Mouse (Mus musculus): ENCODE results near the gene Spon2. TPM values are rescaled to one million over a fixed set of nuclear protein-coding genes. Genes with fewer than 3 reads are reported as not detected.

Gene Spon2
- polyA plus RNA-seq (2015; fragmentation: Nextera tagmentation; extraction: Ambion mirVana): 23.4 and 30.2 TPM in 2 replicates

- WGBS: 9% methylated on average over 4 of the region's 5 CpGs
Observed at GRCm38 (mm10) chr5:33218081-33218480, at the start of gene Spon2. Gene Spon2 (minus strand): TSS chr5:33218455.

GRCm38 (mm10) chr5:33254416-33254815 is 36.2 kb upstream of the Spon2 start:
- Histone ChIP-seq H3K9ac (ENCODE audit: low read length) (no peak overlapping the region), H3K36me3 (ENCODE audit: control insufficient read depth, insufficient read depth, low read length) (peaks cover 87% of the 10 kb centered on the region), H3K9me3 (ENCODE audit: control insufficient read depth, low read length) (no peaks in the 10 kb centered on the region; the same call in 1 of the 2 replicates), H3K27me3 (ENCODE audit: control insufficient read depth, insufficient read depth, low read depth, low read length) (no peaks in the 10 kb centered on the region), H3K27ac (ENCODE audit: low read length) (no peak overlapping the region), H3K4me1 (replicated peaks; ENCODE audit: control insufficient read depth, insufficient read depth, low read length) (no peaks in the 10 kb centered on the region), H3K4me3 (ENCODE audit: low read length) (no peak overlapping the region), H3K4me2 (ENCODE audit: low read depth, low read length) (no peak overlapping the region)
- WGBS: 71% methylated on average over 5 of the region's 5 CpGs
- no peak for ATAC-seq (ENCODE audit: low read depth)

More at GRCm38 (mm10) chr5:33218081-33218480, at the start of gene Spon2:
- peak within 1 kb of the TSS; percentile 44 for H3K9ac ChIP-seq (ENCODE audit: low read length)
- no peak within 1 kb of the TSS for H3K4me3 ChIP-seq (ENCODE audit: low read length)
- no peaks in the 10 kb centered on the region for H3K9me3 ChIP-seq (ENCODE audit: control insufficient read depth, low read length)
- no peaks in the 10 kb centered on the region for H3K36me3 ChIP-seq (ENCODE audit: control insufficient read depth, insufficient read depth, low read length)
- H3K4me1 ChIP-seq (replicated peaks; ENCODE audit: control insufficient read depth, insufficient read depth, low read length): peaks cover 36% of the 10 kb centered on the region
- H3K27me3 ChIP-seq (ENCODE audit: control insufficient read depth, insufficient read depth, low read depth, low read length): no peaks in the 10 kb centered on the region
- peak within 1 kb of the TSS; percentile 90 for H3K27ac ChIP-seq (ENCODE audit: low read length)
- ATAC-seq (ENCODE audit: low read depth): peak; percentile 67; the same call in 1 of the 2 replicates
- peak within 1 kb of the TSS; percentile 39 for H3K4me2 ChIP-seq (ENCODE audit: low read depth, low read length)

DNA sequence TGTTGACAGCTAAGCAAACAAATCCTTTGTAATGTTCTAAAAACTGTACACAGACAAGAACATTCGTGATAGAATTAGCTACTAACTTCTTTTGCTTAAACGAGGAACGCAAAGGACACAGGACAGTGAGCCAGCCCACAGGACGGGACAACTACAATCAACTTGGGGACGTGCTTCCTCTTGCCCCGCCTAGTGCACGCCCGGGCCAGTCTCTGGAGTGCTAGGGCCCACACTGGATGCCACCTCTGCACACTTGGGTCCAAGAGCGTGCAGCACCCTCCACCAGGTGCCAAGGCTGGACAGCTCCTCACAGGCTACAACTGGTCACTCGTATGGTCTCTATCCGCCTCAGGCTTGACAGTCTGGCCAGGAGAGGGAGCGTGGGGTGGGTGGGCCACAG is 29.9 kb upstream of the Spon2 start:
- peaks cover 44% of the 10 kb centered on the region for H3K36me3 ChIP-seq (ENCODE audit: control insufficient read depth, insufficient read depth, low read length)
- H3K27me3 ChIP-seq (ENCODE audit: control insufficient read depth, insufficient read depth, low read depth, low read length): no peaks in the 10 kb centered on the region
- H3K9ac ChIP-seq (ENCODE audit: low read length): no peak overlapping the region
- H3K27ac ChIP-seq (ENCODE audit: low read length): no peak overlapping the region
- H3K9me3 ChIP-seq (ENCODE audit: control insufficient read depth, low read length): no peaks in the 10 kb centered on the region
- peaks cover 8% of the 10 kb centered on the region; the same call in 1 of the 2 replicates for H3K4me1 ChIP-seq (replicated peaks; ENCODE audit: control insufficient read depth, insufficient read depth, low read length)
- H3K4me3 ChIP-seq (ENCODE audit: low read length): no peak overlapping the region
- no peak for ATAC-seq (ENCODE audit: low read depth)
- H3K4me2 ChIP-seq (ENCODE audit: low read depth, low read length): no peak overlapping the region
- WGBS: 80% methylated on average over 12 of the region's 12 CpGs

GRCm38 (mm10) chr5:33247387-33247786 is 29.1 kb upstream of the Spon2 start:
- Histone ChIP-seq H3K9me3 (ENCODE audit: control insufficient read depth, low read length) (no peaks in the 10 kb centered on the region), H3K36me3 (ENCODE audit: control insufficient read depth, insufficient read depth, low read length) (peaks cover 43% of the 10 kb centered on the region), H3K27me3 (ENCODE audit: control insufficient read depth, insufficient read depth, low read depth, low read length) (no peaks in the 10 kb centered on the region), H3K4me1 (replicated peaks; ENCODE audit: control insufficient read depth, insufficient read depth, low read length) (peaks cover 8% of the 10 kb centered on the region; the same call in 1 of the 2 replicates), H3K4me2 (ENCODE audit: low read depth, low read length) (no peak overlapping the region), H3K27ac (ENCODE audit: low read length) (no peak overlapping the region), H3K9ac (ENCODE audit: low read length) (no peak overlapping the region), H3K4me3 (ENCODE audit: low read length) (no peak overlapping the region)
- no peak for ATAC-seq (ENCODE audit: low read depth)
- WGBS: 84% methylated on average over 2 of the region's 2 CpGs

DNA sequence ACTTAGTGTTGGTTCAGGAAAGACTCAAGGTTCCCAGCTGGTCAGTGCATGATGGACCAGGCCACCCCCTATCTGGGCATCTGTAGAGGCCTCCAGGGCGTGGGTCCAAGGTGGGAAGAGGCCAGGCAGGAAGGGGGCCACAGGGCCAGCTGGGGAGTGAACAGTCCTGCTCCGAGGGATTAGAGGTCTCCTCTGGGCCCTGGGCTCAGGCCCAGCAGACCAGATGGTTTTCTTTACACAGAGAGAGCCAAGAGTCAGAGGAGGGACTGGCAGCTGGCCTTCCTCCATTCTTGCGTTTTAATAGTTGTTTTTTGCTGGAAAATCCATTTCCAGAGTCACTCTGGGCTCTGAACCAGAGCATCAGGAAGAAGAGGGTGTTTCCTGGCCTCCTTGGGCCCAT is 27.4 kb upstream of the Spon2 start:
- peak; percentile 92 for ATAC-seq (ENCODE audit: low read depth)
- no peak overlapping the region for H3K9ac ChIP-seq (ENCODE audit: low read length)
- peaks cover 8% of the 10 kb centered on the region; the same call in 1 of the 2 replicates for H3K4me1 ChIP-seq (replicated peaks; ENCODE audit: control insufficient read depth, insufficient read depth, low read length)
- H3K9me3 ChIP-seq (ENCODE audit: control insufficient read depth, low read length): no peaks in the 10 kb centered on the region
- peak overlapping the region; percentile 78 for H3K27ac ChIP-seq (ENCODE audit: low read length)
- WGBS: 63% methylated on average over 3 of the region's 3 CpGs
- H3K36me3 ChIP-seq (ENCODE audit: control insufficient read depth, insufficient read depth, low read length): peaks cover 29% of the 10 kb centered on the region
- H3K4me2 ChIP-seq (ENCODE audit: low read depth, low read length): no peak overlapping the region
- no peaks in the 10 kb centered on the region for H3K27me3 ChIP-seq (ENCODE audit: control insufficient read depth, insufficient read depth, low read depth, low read length)
- H3K4me3 ChIP-seq (ENCODE audit: low read length): no peak overlapping the region

- 42% methylated on average over 5 of the region's 5 CpGs for WGBS
- ATAC-seq (ENCODE audit: low read depth): no peak
- peaks cover 21% of the 10 kb centered on the region for H3K36me3 ChIP-seq (ENCODE audit: control insufficient read depth, insufficient read depth, low read length)
Observed at GRCm38 (mm10) chr5:33244377-33244920, 26.2 kb upstream of the Spon2 start.

GRCm38 (mm10) chr5:33239934-33240333 is 21.7 kb upstream of the Spon2 start:
- no peak overlapping the region for H3K4me3 ChIP-seq (ENCODE audit: low read length)
- H3K4me2 ChIP-seq (ENCODE audit: low read depth, low read length): no peak overlapping the region
- no peak for ATAC-seq (ENCODE audit: low read depth)
- WGBS: 52% methylated on average over 3 of the region's 3 CpGs
- H3K9ac ChIP-seq (ENCODE audit: low read length): no peak overlapping the region
- H3K27ac ChIP-seq (ENCODE audit: low read length): no peak overlapping the region
- 0 out of 2 replicates have a peak, but pooled peaks cover 2% of the 10 kb centered on the region for H3K36me3 ChIP-seq (ENCODE audit: control insufficient read depth, insufficient read depth, low read length)
- H3K4me1 ChIP-seq (replicated peaks; ENCODE audit: control insufficient read depth, insufficient read depth, low read length): peaks cover 5% of the 10 kb centered on the region
- H3K27me3 ChIP-seq (ENCODE audit: control insufficient read depth, insufficient read depth, low read depth, low read length): no peaks in the 10 kb centered on the region
- no peaks in the 10 kb centered on the region for H3K9me3 ChIP-seq (ENCODE audit: control insufficient read depth, low read length)

More at GRCm38 (mm10) chr5:33244377-33244920, 26.2 kb upstream of the Spon2 start:
- H3K4me1 ChIP-seq (replicated peaks; ENCODE audit: control insufficient read depth, insufficient read depth, low read length): peaks cover 8% of the 10 kb centered on the region; the same call in 1 of the 2 replicates
- H3K9me3 ChIP-seq (ENCODE audit: control insufficient read depth, low read length): no peaks in the 10 kb centered on the region
- no peak overlapping the region for H3K4me3 ChIP-seq (ENCODE audit: low read length)
- H3K9ac ChIP-seq (ENCODE audit: low read length): no peak overlapping the region
- no peaks in the 10 kb centered on the region for H3K27me3 ChIP-seq (ENCODE audit: control insufficient read depth, insufficient read depth, low read depth, low read length)
- H3K4me2 ChIP-seq (ENCODE audit: low read depth, low read length): no peak overlapping the region
- no peak overlapping the region for H3K27ac ChIP-seq (ENCODE audit: low read length)

DNA sequence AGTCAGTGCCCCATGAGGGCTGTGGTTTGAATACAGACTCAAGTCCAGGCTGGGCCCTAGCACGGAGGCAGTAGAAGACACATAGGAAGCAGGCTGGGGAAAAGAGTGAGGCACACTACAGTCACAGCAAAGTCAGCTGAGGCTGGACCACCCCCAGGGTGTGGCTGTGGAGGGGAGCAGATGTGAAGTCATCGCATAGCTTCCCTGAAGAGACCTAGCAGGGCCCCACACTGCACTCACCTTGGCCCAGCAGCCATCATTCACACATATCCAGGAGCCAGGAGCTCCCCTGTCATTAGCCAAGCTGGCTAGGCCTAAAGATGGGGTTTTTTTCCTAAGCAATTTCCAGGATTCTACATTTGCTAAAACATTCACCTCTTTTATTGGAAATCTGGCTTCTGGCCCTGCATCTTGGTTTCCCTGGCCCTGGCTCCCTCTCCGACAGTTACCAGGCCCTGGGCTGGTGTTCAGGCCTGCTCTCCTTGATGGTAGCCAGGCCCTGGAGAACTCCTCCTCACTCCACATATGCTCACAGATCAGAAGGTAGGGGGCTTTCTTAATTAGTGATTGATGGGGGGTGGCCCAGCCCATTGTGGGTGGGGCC is 21.0 kb upstream of the Spon2 start:
- H3K27ac ChIP-seq (ENCODE audit: low read length): no peak overlapping the region
- H3K27me3 ChIP-seq (ENCODE audit: control insufficient read depth, insufficient read depth, low read depth, low read length): no peaks in the 10 kb centered on the region
- H3K4me1 ChIP-seq (replicated peaks; ENCODE audit: control insufficient read depth, insufficient read depth, low read length): peaks cover 12% of the 10 kb centered on the region
- ATAC-seq (ENCODE audit: low read depth): no peak
- no peak overlapping the region for H3K9ac ChIP-seq (ENCODE audit: low read length)
- 69% methylated on average over 3 of the region's 3 CpGs for WGBS
- H3K4me2 ChIP-seq (ENCODE audit: low read depth, low read length): no peak overlapping the region
- H3K9me3 ChIP-seq (ENCODE audit: control insufficient read depth, low read length): no peaks in the 10 kb centered on the region
- H3K36me3 ChIP-seq (ENCODE audit: control insufficient read depth, insufficient read depth, low read length): 0 out of 2 replicates have a peak, but pooled peaks cover 2% of the 10 kb centered on the region
- H3K4me3 ChIP-seq (ENCODE audit: low read length): no peak overlapping the region

DNA sequence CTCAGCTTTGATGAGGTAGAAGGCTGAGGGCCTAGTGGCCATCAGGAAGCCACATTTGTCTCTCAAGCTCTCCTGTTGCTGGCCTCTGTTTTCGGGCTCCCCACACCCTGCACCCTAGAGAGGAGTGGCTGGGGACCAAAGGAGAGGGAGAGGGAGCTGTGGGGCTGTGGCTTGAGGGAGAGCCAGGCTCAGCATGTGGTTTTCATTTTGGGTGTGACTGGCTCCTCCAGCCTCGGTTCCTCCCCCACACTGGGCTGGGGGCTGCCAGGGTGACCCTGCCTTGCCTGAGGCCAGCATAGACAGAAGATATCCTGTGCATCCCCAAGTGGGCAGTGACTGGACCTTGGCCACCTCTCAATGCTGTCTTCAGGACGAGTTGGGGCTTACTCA is 20.0 kb upstream of the Spon2 start:
- Histone ChIP-seq H3K9me3 (ENCODE audit: control insufficient read depth, low read length) (no peaks in the 10 kb centered on the region), H3K36me3 (ENCODE audit: control insufficient read depth, insufficient read depth, low read length) (0 out of 2 replicates have a peak, but pooled peaks cover 2% of the 10 kb centered on the region), H3K27me3 (ENCODE audit: control insufficient read depth, insufficient read depth, low read depth, low read length) (no peaks in the 10 kb centered on the region), H3K4me1 (replicated peaks; ENCODE audit: control insufficient read depth, insufficient read depth, low read length) (peaks cover 19% of the 10 kb centered on the region), H3K4me3 (ENCODE audit: low read length) (no peak overlapping the region), H3K4me2 (ENCODE audit: low read depth, low read length) (no peak overlapping the region), H3K9ac (ENCODE audit: low read length) (no peak overlapping the region), H3K27ac (ENCODE audit: low read length) (no peak overlapping the region)
- no peak for ATAC-seq (ENCODE audit: low read depth)
- 66% methylated on average over 3 of the region's 3 CpGs for WGBS
